Mouse (Mus musculus) embryo, embryonic 10 days (tissue): ENCODE results near the gene Cd101.
A peak's percentile ranks its signal among the peaks of the same experiment; 100 is the strongest.

Source experiments
- DNase-seq: peaks from one replicate; pipeline ENCODE4 v3.0.0-alpha.2; 2015; ENCODE audit warnings: low spot score

The Cd101 gene

GRCm38 (mm10) chr3:101003575-101004356, 25.6 kb downstream of the Cd101 start:
- DNase-seq: no peak

DNA sequence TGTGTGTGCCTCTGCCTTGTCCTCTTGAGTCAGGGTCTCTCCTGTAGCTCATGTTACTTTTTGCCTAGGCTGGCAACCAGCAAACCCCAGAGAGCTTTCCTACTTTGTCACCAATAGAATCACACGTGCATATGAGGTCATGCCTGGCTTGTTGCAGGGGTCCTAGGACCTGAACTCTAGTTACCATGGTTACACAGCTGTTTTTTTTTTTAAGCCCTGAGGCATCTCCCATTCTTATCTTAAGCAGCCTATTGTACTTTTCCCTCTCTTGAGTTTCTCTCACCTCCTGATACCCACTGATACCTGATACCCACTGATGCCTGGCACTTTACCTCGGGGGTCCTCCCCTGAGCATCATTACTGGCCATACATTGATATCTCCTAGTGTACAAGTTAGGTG, 29.6 kb downstream of the Cd101 start:
- no peak for DNase-seq

- peak; percentile 83 for DNase-seq
These were observed 30.4 kb downstream of the Cd101 start for GRCm38 (mm10) chr3:100998904-100999340.

GRCm38 (mm10) chr3:100997785-100998570, 31.4 kb downstream of the Cd101 start:
- no peak for DNase-seq

DNA sequence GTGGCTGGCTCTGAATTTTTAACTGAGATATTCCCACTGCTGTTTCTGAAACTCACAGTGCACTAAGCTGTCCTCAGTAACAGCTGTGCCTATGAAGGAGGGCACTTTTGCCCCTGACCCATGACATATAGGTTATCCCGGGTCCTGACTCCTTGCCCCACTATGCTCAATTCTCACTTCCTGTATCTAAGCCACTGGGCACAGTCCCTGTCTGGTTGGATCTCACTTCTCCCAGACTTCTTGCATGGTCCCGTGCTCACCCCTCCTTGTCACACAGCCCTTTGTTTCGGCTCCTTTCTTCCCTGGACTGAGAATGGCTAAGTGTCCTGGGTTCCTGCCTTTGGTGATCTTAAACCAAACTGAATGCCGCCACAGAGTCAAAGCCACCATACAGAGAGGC, 35.1 kb downstream of the Cd101 start:
- no peak for DNase-seq

DNA sequence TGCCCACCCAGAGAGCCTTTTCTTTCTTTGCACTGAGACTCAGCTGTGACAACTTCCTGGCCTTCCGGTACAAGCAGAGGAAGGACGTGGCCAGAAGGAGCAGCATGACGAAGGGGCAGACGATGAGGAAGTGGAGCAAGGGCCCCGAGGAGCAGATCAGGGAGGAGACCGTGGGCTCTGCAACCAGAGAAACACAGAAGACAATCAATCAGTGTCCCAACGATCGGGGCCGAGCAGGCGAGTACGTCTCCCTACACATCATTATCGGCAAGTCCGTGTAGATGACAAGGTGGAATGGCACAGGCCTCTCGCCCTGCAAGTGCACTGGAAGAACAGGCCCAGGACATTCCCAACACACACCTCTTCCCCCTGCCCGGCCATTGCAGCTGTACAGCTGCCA, 35.6 kb downstream of the Cd101 start:
- peak; percentile 14 for DNase-seq

DNA sequence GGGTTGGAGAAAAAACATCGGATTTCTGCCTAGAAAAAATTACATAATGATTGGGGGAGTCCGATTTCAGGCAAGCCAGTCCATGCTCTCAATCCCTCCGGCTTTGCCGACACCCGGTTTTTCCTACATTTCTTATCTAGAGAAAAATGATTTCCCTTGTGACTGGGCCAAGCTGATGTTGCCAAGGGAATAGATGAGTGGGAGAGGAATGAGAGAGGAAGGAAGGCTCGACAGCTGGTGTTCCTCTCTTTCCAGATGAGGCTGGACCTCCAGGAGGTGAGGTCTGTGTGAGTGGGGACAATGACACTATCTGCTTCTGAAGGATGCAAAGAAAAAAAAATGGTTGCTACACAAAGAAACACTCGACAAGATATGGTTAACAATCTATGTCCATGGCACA, 36.2 kb downstream of the Cd101 start:
- DNase-seq: no peak

DNA sequence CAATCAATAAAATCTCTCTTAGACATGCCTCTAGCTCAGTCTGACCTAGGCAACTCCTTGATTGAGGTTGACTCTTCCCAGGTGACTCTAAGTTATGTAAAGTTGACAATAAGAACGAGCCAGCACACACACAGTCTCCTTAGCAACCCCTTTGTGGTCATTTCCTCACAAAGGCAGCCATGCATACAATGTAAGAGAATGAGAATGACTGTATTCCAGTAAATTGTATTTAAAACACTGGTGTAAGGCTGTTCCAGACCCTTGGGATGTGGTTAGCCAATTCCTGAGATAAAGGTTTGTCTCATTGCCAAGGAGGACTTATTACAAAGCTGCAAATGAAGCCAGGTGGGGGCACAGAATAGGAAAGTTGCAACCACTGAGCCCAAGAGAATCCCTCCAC, 39.1 kb downstream of the Cd101 start:
- DNase-seq: no peak

GRCm38 (mm10) chr3:100989417-100989816, 39.9 kb downstream of the Cd101 start:
- DNase-seq: peak; percentile 58

GRCm38 (mm10) chr3:100979290-100979689, 50.1 kb downstream of the Cd101 start:
- DNase-seq: no peak

DNA sequence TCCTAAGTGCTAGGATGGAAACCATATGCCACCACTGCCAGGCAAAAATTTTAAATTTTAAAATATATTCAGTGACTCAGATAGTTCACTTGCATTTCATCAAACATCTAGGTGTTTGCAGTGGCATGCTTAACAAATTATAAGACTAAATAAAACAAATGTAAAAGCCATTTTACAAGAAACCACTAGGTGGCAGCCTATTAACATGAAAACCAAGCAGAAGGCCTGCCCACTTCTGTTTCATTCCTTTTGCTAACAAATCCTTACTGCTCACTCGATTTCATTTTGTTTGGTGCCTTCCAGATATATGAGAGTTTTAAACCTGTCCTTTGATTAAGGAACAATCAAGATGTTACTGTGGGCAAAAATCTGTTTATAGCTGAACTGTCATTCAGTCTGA, 55.5 kb downstream of the Cd101 start:
- peak; percentile 77 for DNase-seq

GRCm38 (mm10) chr3:100969176-100969917, 60.0 kb downstream of the Cd101 start, which contains the start of gene Ttf2:
Gene Ttf2 (minus strand): TSS chr3:100969663.
- DNase-seq: peak; percentile 98

GRCm38 (mm10) chr3:100963849-100964542, 65.4 kb downstream of the Cd101 start:
- DNase-seq: peak; percentile 53

DNA sequence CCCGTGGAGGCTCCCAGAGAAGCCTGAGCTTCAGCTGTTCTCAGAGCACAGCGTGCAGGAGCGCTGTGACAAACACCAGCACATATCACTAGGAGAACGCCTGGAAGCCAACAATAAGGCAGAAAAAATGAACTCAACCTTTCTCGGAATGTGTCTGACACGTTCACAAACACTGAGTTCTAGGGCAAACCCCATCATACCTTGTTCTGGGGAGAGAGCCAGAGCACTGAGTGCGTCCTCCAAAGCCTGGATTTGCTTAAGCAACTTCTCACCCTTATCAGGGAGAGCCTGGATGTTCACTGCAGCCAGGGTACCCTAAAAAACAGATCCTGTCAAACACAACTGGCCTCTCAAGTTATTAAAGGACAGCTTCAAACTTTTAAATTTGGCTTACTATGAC, 67.9 kb downstream of the Cd101 start:
- no peak for DNase-seq

GRCm38 (mm10) chr3:100961007-100961406, 68.3 kb downstream of the Cd101 start:
- DNase-seq: no peak

DNA sequence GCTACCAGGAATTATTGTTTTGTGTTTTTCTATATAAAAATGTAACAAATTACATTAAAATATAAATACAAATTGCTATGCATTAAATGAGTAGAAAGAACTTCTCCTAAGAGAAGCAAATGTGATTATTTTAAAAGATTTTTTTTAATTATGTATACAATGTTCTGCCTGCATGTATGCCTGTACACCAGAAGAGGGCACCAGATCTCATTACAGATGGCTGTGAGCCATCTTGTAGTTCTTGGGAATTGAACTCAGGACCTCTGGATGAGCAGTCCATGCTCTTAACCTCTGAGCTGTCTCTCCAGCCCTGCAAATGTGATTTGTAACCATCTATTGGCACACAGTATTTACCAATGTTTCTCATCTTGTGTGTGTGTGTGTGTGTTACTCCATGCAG, 74.7 kb downstream of the Cd101 start:
- DNase-seq: peak; percentile 15

- no peak for DNase-seq
These were observed 77.8 kb downstream of the Cd101 start for GRCm38 (mm10) chr3:100951531-100951930.

DNA sequence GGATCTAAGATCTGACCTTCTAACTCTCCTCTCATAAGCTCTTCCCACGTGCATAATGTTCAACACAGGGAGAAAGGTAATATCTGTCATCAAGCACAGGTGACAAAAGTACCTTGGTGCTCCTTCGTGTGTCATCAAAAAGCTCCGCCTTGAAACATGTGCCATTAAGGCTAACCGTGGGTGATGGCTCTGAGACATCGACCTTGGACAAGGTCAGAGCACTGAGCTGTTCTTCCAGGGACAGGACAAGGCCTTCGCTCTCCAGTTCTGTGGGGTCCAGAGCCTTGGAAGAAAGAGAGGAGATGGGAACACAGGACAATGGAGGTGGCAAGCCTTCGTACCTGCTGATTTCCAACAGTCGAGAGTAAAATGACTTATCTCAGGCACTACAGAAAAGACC, 82.1 kb downstream of the Cd101 start:
- DNase-seq: no peak
